In the genomic region with DNA sequence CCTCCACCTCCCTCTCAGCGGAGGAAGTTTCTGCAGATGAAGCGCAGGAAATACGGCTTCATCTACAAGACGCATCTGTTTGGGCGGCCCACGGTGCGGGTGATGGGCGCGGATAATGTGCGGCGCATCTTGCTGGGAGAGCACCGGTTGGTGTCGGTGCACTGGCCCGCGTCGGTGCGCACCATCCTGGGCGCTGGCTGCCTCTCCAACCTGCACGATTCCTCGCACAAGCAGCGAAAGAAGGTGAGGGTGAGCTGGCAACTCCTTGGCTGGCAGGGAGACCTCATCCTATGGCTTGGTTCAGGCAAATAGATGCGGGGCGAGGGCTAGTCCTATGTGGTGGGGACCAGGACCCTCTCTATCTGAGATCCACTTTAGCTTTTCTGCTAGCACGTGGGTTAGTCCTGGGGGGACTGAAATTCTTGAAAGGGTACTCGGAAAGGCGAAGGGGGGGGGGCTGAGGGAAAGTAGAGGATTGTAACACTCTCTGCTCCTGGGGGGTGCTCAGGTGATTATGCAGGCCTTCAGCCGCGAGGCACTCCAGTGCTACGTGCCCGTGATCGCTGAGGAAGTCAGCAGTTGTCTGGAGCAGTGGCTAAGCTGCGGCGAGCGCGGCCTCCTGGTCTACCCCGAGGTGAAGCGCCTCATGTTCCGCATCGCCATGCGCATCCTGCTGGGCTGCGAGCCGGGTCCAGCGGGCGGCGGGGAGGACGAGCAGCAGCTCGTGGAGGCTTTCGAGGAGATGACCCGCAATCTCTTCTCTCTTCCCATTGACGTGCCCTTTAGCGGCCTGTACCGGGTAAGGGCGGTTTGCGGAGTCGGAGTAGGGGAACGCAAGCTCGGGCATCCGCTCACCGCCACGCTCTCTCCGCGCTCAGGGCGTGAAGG, we compare ENCODE assay signal across 9 mouse cellular contexts. TPM values are rescaled to one million over a fixed set of nuclear protein-coding genes. Genes with fewer than 3 reads are reported as not detected.
DNase-seq lines count a peak whose midpoint lies in the region; ATAC-seq and TF ChIP-seq lines count a peak whose summit lies in the region.
"Had no signal": no experiment of that assay in that cellular context is flagged by ENCODE, and none has a peak within 500 bp of the region (broad histone marks: within the 10 kb centered on the region; RNA-seq: fewer than 3 reads in every experiment).

No protein-coding gene starts in this region.

- H3K27ac ChIP-seq in kidney, adult 2 months (ENCODE audit: insufficient read depth, low read depth, low read length) = no peak overlapping the region
- H3K27ac ChIP-seq in embryonic facial prominence, embryonic 13.5 days = no peak overlapping the region
- no peak overlapping the region for H3K27ac ChIP-seq in limb, embryonic 12.5 days
- H3K27ac ChIP-seq in neural tube, embryonic 15.5 days (replicated peaks) = no peak overlapping the region

- peak overlapping the region; percentile 67 for H3K4me2 ChIP-seq in embryonic facial prominence, embryonic 13.5 days
- peak overlapping the region; percentile 57 for H3K4me2 ChIP-seq in limb, embryonic 12.5 days
- H3K4me2 ChIP-seq in neural tube, embryonic 15.5 days = peak overlapping the region; percentile 69

- no peaks in the 10 kb centered on the region for H3K4me1 ChIP-seq in kidney, adult 2 months (ENCODE audit: control insufficient read depth, insufficient read depth, low read length)
- peaks cover 37% of the 10 kb centered on the region for H3K4me1 ChIP-seq in embryonic facial prominence, embryonic 13.5 days
- peaks cover 38% of the 10 kb centered on the region for H3K4me1 ChIP-seq in limb, embryonic 12.5 days (replicated peaks)
- peaks cover 37% of the 10 kb centered on the region for H3K4me1 ChIP-seq in neural tube, embryonic 15.5 days

- no peaks in the 10 kb centered on the region for H3K36me3 ChIP-seq in kidney, adult 2 months (ENCODE audit: control insufficient read depth, insufficient read depth, low read length)
- H3K36me3 ChIP-seq in embryonic facial prominence, embryonic 13.5 days = no peaks in the 10 kb centered on the region
- H3K36me3 ChIP-seq in limb, embryonic 12.5 days = no peaks in the 10 kb centered on the region
- H3K36me3 ChIP-seq in neural tube, embryonic 15.5 days = no peaks in the 10 kb centered on the region

- no peak overlapping the region for H3K4me3 ChIP-seq in kidney, adult 2 months (ENCODE audit: insufficient read depth, low read depth, low read length)
- peak overlapping the region; percentile 41 for H3K4me3 ChIP-seq in embryonic facial prominence, embryonic 13.5 days
- H3K4me3 ChIP-seq in limb, embryonic 12.5 days (replicated peaks) = peak overlapping the region; percentile 39
- peak overlapping the region; percentile 35 for H3K4me3 ChIP-seq in neural tube, embryonic 15.5 days (replicated peaks)

- no peaks in the 10 kb centered on the region for H3K27me3 ChIP-seq in kidney, adult 2 months (replicated peaks; ENCODE audit: control insufficient read depth, insufficient read depth, low read length)
- peaks cover 98% of the 10 kb centered on the region for H3K27me3 ChIP-seq in embryonic facial prominence, embryonic 13.5 days
- H3K27me3 ChIP-seq in limb, embryonic 12.5 days = peaks cover 98% of the 10 kb centered on the region
- H3K27me3 ChIP-seq in neural tube, embryonic 15.5 days (replicated peaks) = peaks cover 95% of the 10 kb centered on the region
- H3K27me3 ChIP-seq: Patski had no signal

- no peak for ATAC-seq in embryonic facial prominence, embryonic 13.5 days (ENCODE audit: insufficient number of reproducible peaks, insufficient read depth, low FRiP score, low TSS enrichment, low read depth)
- ATAC-seq in limb, embryonic 12.5 days (ENCODE audit: insufficient number of reproducible peaks, insufficient read depth, low FRiP score, low TSS enrichment, low read depth) = no peak
- ATAC-seq in neural tube, embryonic 15.5 days (ENCODE audit: low FRiP score) = peak; percentile 56; the same call in 1 of the 2 replicates
- ATAC-seq: Patski had no signal

- WGBS in kidney, adult 2 months = 4% methylated on average over 63 of the region's 63 CpGs
- WGBS in embryonic facial prominence, embryonic 13.5 days = under 1% methylated on average over 63 of the region's 63 CpGs
- WGBS in limb, embryonic 12.5 days = under 1% methylated on average over 63 of the region's 63 CpGs
- WGBS in neural tube, embryonic 15.5 days = 1% methylated on average over 63 of the region's 63 CpGs

- no peaks in the 10 kb centered on the region for H3K9me3 ChIP-seq in embryonic facial prominence, embryonic 13.5 days
- H3K9me3 ChIP-seq in limb, embryonic 12.5 days = no peaks in the 10 kb centered on the region
- H3K9me3 ChIP-seq in neural tube, embryonic 15.5 days (replicated peaks) = no peaks in the 10 kb centered on the region

- peak; percentile 45 for DNase-seq in kidney, postnatal 10 days
- DNase-seq in kidney, adult 2 months = no peak
- no peak for DNase-seq in cerebellum, adult 9-10 months
- DNase-seq in spleen, postnatal 10 days (ENCODE audit: low spot score in 2 of 2) = no peak
- no peak for DNase-seq in left cerebral cortex, postnatal 14 days (ENCODE audit: low spot score in 2 of 2)

- no peak for TF ChIP-seq POLR2A in kidney, adult 2 months (IDR thresholded peaks at IDR 0.05; ENCODE audit: low read depth, low read length)

- TF ChIP-seq CTCF in kidney, adult 2 months (conservative IDR thresholded peaks at IDR 0.05; ENCODE audit: insufficient read depth, insufficient read length, low read depth, low read length) = no peak

- intact Hi-C loops in left cerebral cortex, postnatal 14 days (cut with DNase I) = no loop called here

- 0 out of 2 replicates have a peak overlapping the region, but pooled peaks have one; percentile 37 for H3K9ac ChIP-seq in embryonic facial prominence, embryonic 13.5 days
- 0 out of 2 replicates have a peak overlapping the region, but pooled peaks have one; percentile 40 for H3K9ac ChIP-seq in limb, embryonic 12.5 days (replicated peaks)
- peak overlapping the region; percentile 14; the same call in 1 of the 2 replicates for H3K9ac ChIP-seq in neural tube, embryonic 15.5 days (replicated peaks)

RNA-seq across cellular contexts. Expression of gene Cyp26a1, which starts 0.9 kb away (rescaled TPM):
- 0.33 and 0.54 TPM in 2 replicates for polyA plus RNA-seq in kidney, adult 2 months (2012; rRNA removed)
- polyA plus RNA-seq in embryonic facial prominence, embryonic 13.5 days (2015; fragmentation: Nextera tagmentation; extraction: Ambion mirVana) = 2.8 TPM in 2 replicates
- 6.0 and 6.6 TPM in 2 replicates for polyA plus RNA-seq in limb, embryonic 12.5 days (2016; fragmentation: Nextera tagmentation; extraction: Ambion mirVana)
- 0.65 and 1.3 TPM in 2 replicates for polyA plus RNA-seq in neural tube, embryonic 15.5 days (2015; fragmentation: Nextera tagmentation; extraction: Ambion mirVana)
- total RNA-seq in left cerebral cortex, postnatal 14 days (2021) = under 1 TPM in 1 of 2 experiments, not detected in 1; 0.25 TPM

RNA-seq across cellular contexts. Expression of gene Cyp26c1, which starts 13.1 kb away (rescaled TPM):
- polyA plus RNA-seq in kidney, adult 2 months (2012; rRNA removed) = 0.05 and 0.22 TPM in 2 replicates
- polyA plus RNA-seq in embryonic facial prominence, embryonic 13.5 days (2015; fragmentation: Nextera tagmentation; extraction: Ambion mirVana) = 0.31 TPM in 1 of 2 replicates, not detected in the other
- 0.19 and 0.23 TPM in 2 replicates for polyA plus RNA-seq in limb, embryonic 12.5 days (2016; fragmentation: Nextera tagmentation; extraction: Ambion mirVana)
- not detected in 2 replicates for polyA plus RNA-seq in neural tube, embryonic 15.5 days (2015; fragmentation: Nextera tagmentation; extraction: Ambion mirVana)
- total RNA-seq in left cerebral cortex, postnatal 14 days (2021) = not detected
